Mouse (Mus musculus): Measurements from ENCODE around the gene Gm38392. TPM values are rescaled to one million over a fixed set of nuclear protein-coding genes. Genes with fewer than 3 reads are reported as not detected.

The Gm38392 gene
- polyA plus RNA-seq, 1 experiment from 2014 or later, result 1.0 TPM

GRCm38 (mm10) chr3:88247666-88248065 lies 39.3 kb downstream of the Gm38392 start:
- DNase-seq (no peak), ATAC-seq (no peak)
- 62% methylated on average over 9 of the region's 9 CpGs for WGBS (ENCODE audit: insufficient replicate concordance)
- Histone ChIP-seq H3K4me1 (ENCODE audit: insufficient read depth) (no peaks in the 10 kb centered on the region), H3K4me2 (ENCODE audit: low read depth, low read length) (no peak overlapping the region), H3K27ac (ENCODE audit: low read depth) (no peak overlapping the region), H3K4me3 (ENCODE audit: low read depth, low read length) (no peak overlapping the region), H3K36me3 (replicated peaks; ENCODE audit: insufficient read depth, low read length) (no peaks in the 10 kb centered on the region), H3K9me3 (ENCODE audit: low read length) (no peaks in the 10 kb centered on the region), H3K27me3 (ENCODE audit: insufficient read depth, low read length) (peaks cover 9% of the 10 kb centered on the region; the same call in 1 of the 2 replicates), H3K9ac (replicated peaks) (no peak overlapping the region)
- TF ChIP-seq EP300 (IDR thresholded peaks at IDR 0.05; ENCODE audit: low read depth) (no peak), CTCF (IDR thresholded peaks at IDR 0.05; ENCODE audit: low read depth) (no peak)

GRCm38 (mm10) chr3:88245811-88246210 lies 41.2 kb downstream of the Gm38392 start:
- Histone ChIP-seq H3K27ac (ENCODE audit: low read depth) (no peak overlapping the region), H3K9ac (replicated peaks) (no peak overlapping the region), H3K4me1 (ENCODE audit: insufficient read depth) (0 out of 2 replicates have a peak, but pooled peaks cover 2% of the 10 kb centered on the region), H3K9me3 (ENCODE audit: low read length) (no peaks in the 10 kb centered on the region), H3K4me3 (ENCODE audit: low read depth, low read length) (no peak overlapping the region), H3K4me2 (ENCODE audit: low read depth, low read length) (no peak overlapping the region), H3K36me3 (replicated peaks; ENCODE audit: insufficient read depth, low read length) (no peaks in the 10 kb centered on the region), H3K27me3 (ENCODE audit: insufficient read depth, low read length) (peaks cover 28% of the 10 kb centered on the region)
- 13% methylated on average over 13 of the region's 13 CpGs for WGBS (ENCODE audit: insufficient replicate concordance)
- 0 out of 2 replicates have a peak, but pooled peaks have one; percentile 29 for ATAC-seq
- peak; percentile 86 for DNase-seq
- TF ChIP-seq EP300 (IDR thresholded peaks at IDR 0.05; ENCODE audit: low read depth) (no peak), CTCF (IDR thresholded peaks at IDR 0.05; ENCODE audit: low read depth) (peak; percentile 96)

- Histone ChIP-seq H3K27me3 (ENCODE audit: insufficient read depth, low read length) (peaks cover 45% of the 10 kb centered on the region), H3K27ac (ENCODE audit: low read depth) (no peak overlapping the region), H3K36me3 (replicated peaks; ENCODE audit: insufficient read depth, low read length) (no peaks in the 10 kb centered on the region), H3K9me3 (ENCODE audit: low read length) (no peaks in the 10 kb centered on the region), H3K4me2 (ENCODE audit: low read depth, low read length) (no peak overlapping the region), H3K4me3 (ENCODE audit: low read depth, low read length) (no peak overlapping the region), H3K4me1 (ENCODE audit: insufficient read depth) (0 out of 2 replicates have a peak, but pooled peaks cover 2% of the 10 kb centered on the region), H3K9ac (replicated peaks) (no peak overlapping the region)
- ATAC-seq (no peak), DNase-seq (peak; percentile 66)
- TF ChIP-seq CTCF (IDR thresholded peaks at IDR 0.05; ENCODE audit: low read depth) (peak; percentile 80), EP300 (IDR thresholded peaks at IDR 0.05; ENCODE audit: low read depth) (no peak)
- WGBS (ENCODE audit: insufficient replicate concordance), result 16% methylated on average over 2 of the region's 2 CpGs
Observed at GRCm38 (mm10) chr3:88244071-88244470, 42.9 kb downstream of the Gm38392 start.

GRCm38 (mm10) chr3:88242531-88242930 lies 44.5 kb downstream of the Gm38392 start:
- ATAC-seq, result peak; percentile 28; the same call in 1 of the 2 replicates
- peak; percentile 80 for DNase-seq
- peak; percentile 88 for TF ChIP-seq CTCF (IDR thresholded peaks at IDR 0.05; ENCODE audit: low read depth)
- TF ChIP-seq EP300 (IDR thresholded peaks at IDR 0.05; ENCODE audit: low read depth), result no peak
- H3K4me1 ChIP-seq (ENCODE audit: insufficient read depth), result 0 out of 2 replicates have a peak, but pooled peaks cover 2% of the 10 kb centered on the region
- no peak overlapping the region for H3K4me3 ChIP-seq (ENCODE audit: low read depth, low read length)
- H3K27me3 ChIP-seq (ENCODE audit: insufficient read depth, low read length), result peaks cover 61% of the 10 kb centered on the region
- no peaks in the 10 kb centered on the region for H3K9me3 ChIP-seq (ENCODE audit: low read length)
- H3K27ac ChIP-seq (ENCODE audit: low read depth), result no peak overlapping the region
- H3K4me2 ChIP-seq (ENCODE audit: low read depth, low read length), result no peak overlapping the region
- WGBS (ENCODE audit: insufficient replicate concordance), result 7% methylated on average over 13 of the region's 13 CpGs
- no peak overlapping the region for H3K9ac ChIP-seq (replicated peaks)
- H3K36me3 ChIP-seq (replicated peaks; ENCODE audit: insufficient read depth, low read length), result no peaks in the 10 kb centered on the region

- no peak overlapping the region for H3K9ac ChIP-seq (replicated peaks)
- no peak overlapping the region for H3K4me2 ChIP-seq (ENCODE audit: low read depth, low read length)
- DNase-seq (no peak), ATAC-seq (no peak)
- no peak overlapping the region for H3K27ac ChIP-seq (ENCODE audit: low read depth)
- H3K4me1 ChIP-seq (ENCODE audit: insufficient read depth), result 0 out of 2 replicates have a peak, but pooled peaks cover 2% of the 10 kb centered on the region
- H3K27me3 ChIP-seq (ENCODE audit: insufficient read depth, low read length), result peaks cover 71% of the 10 kb centered on the region
- H3K4me3 ChIP-seq (ENCODE audit: low read depth, low read length), result no peak overlapping the region
- no peaks in the 10 kb centered on the region for H3K9me3 ChIP-seq (ENCODE audit: low read length)
- TF ChIP-seq EP300 (IDR thresholded peaks at IDR 0.05; ENCODE audit: low read depth) (no peak), CTCF (IDR thresholded peaks at IDR 0.05; ENCODE audit: low read depth) (no peak)
- no peaks in the 10 kb centered on the region for H3K36me3 ChIP-seq (replicated peaks; ENCODE audit: insufficient read depth, low read length)
- 4% methylated on average over 48 of the region's 48 CpGs for WGBS (ENCODE audit: insufficient replicate concordance)
Observed at GRCm38 (mm10) chr3:88241045-88241786, 45.8 kb downstream of the Gm38392 start.

GRCm38 (mm10) chr3:88239446-88239845 lies 47.6 kb downstream of the Gm38392 start:
- H3K4me2 ChIP-seq (ENCODE audit: low read depth, low read length), result no peak overlapping the region
- H3K27ac ChIP-seq (ENCODE audit: low read depth), result no peak overlapping the region
- H3K9ac ChIP-seq (replicated peaks), result no peak overlapping the region
- no peaks in the 10 kb centered on the region for H3K36me3 ChIP-seq (replicated peaks; ENCODE audit: insufficient read depth, low read length)
- ATAC-seq (no peak), DNase-seq (no peak)
- 37% methylated on average over 4 of the region's 4 CpGs for WGBS (ENCODE audit: insufficient replicate concordance)
- no peaks in the 10 kb centered on the region for H3K9me3 ChIP-seq (ENCODE audit: low read length)
- 0 out of 2 replicates have a peak, but pooled peaks cover 2% of the 10 kb centered on the region for H3K4me1 ChIP-seq (ENCODE audit: insufficient read depth)
- H3K4me3 ChIP-seq (ENCODE audit: low read depth, low read length), result no peak overlapping the region
- TF ChIP-seq CTCF (IDR thresholded peaks at IDR 0.05; ENCODE audit: low read depth) (no peak), EP300 (IDR thresholded peaks at IDR 0.05; ENCODE audit: low read depth) (no peak)
- H3K27me3 ChIP-seq (ENCODE audit: insufficient read depth, low read length), result peaks cover 73% of the 10 kb centered on the region

Data from liver, postnatal 0 days (tissue).